Mouse (Mus musculus) MEL (cell line): ENCODE measurements at regions not wholly inside any gene's neighbourhood (a gene's known extent, or its start where the extent isn't known, plus 50 kb on each side); places are given as distances from the start of the nearest gene placed in this dataset.

Source experiments
- BHLHE40 ChIP-seq: IDR thresholded peaks from 2 replicates; pipeline ENCODE4 v1.6.1; 2012; ENCODE audit warnings: low read depth, mild to moderate bottlenecking, inconsistent platforms, low read length, improper control_type of control experiment, borderline replicate concordance
- CTCF ChIP-seq, 3 experiments: IDR thresholded peaks in 2 of 3; conservative IDR thresholded peaks in 1 of 3; 2 replicates each; pipeline ENCODE4 v1.5.1; 2011 to 2012; ENCODE audit warnings: low read length in 3 of 3, low read depth in 2 of 3, mild to moderate bottlenecking in 2 of 3, improper control_type of control experiment in 1 of 3, inconsistent platforms in 1 of 3, mixed read lengths in 1 of 3, moderate library complexity in 1 of 3; ENCODE audit not compliant: control insufficient read depth in 1 of 3, insufficient read depth in 1 of 3, poor library complexity in 1 of 3, severe bottlenecking in 1 of 3
- GATA1 ChIP-seq: IDR thresholded peaks from 2 replicates; pipeline ENCODE4 v1.6.1; 2011; ENCODE audit warnings: low read depth, low read length, improper control_type of control experiment
- MAX ChIP-seq: IDR thresholded peaks from 2 replicates; pipeline ENCODE4 v1.6.1; 2011; ENCODE audit warnings: low read length, improper control_type of control experiment
- POLR2A ChIP-seq, 2 experiments: IDR thresholded peaks; 2 replicates each; pipeline ENCODE4 v1.6.1; 2011 to 2012; ENCODE audit warnings: low read length in 2 of 2, mild to moderate bottlenecking in 2 of 2, control low read depth in 1 of 2, improper control_type of control experiment in 1 of 2, low read depth in 1 of 2, moderate library complexity in 1 of 2; ENCODE audit not compliant: control insufficient read depth in 1 of 2, insufficient read depth in 1 of 2, poor library complexity in 1 of 2
- POLR2AphosphoS2 ChIP-seq: IDR thresholded peaks from 2 replicates; pipeline ENCODE4 v1.6.1; 2011; ENCODE audit warnings: low read length, improper control_type of control experiment
- POLR2AphosphoS5 ChIP-seq: IDR thresholded peaks from 2 replicates; pipeline ENCODE4 v1.6.1; 2012; ENCODE audit warnings: low read depth, borderline replicate concordance, mild to moderate bottlenecking, inconsistent platforms, low read length, moderate library complexity, mixed read lengths
- TAL1 ChIP-seq: IDR thresholded peaks from 2 replicates; pipeline ENCODE4 v1.6.1; 2012; ENCODE audit warnings: mild to moderate bottlenecking, inconsistent platforms, low read length, moderate library complexity, mixed read lengths

DNA sequence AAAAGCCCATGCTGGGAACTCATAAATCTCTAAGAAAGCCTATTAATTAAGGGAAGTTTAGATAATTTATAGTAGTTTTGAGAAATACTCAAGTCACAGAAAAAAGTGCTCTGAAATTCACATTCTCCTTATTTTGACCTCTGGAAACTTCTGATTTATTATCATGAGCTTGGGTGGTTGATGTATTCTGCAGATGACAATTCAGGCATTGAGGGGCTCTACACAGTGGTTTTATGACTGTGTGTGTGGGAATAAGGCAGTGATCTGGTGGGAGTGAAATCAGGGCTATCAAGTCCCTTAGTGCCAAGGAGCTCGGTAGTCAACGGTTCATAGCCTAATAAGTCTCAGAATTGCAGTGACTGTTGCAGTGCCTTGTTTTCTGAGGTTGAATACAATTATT is 129.0 kb downstream of the Kcne4 start:
- TF ChIP-seq POLR2A (IDR thresholded peaks at IDR 0.05; ENCODE audit: control insufficient read depth in 1 of 2, insufficient read depth in 1 of 2, low read depth in 1 of 2, low read length in 2 of 2, poor library complexity in 1 of 2) (no peak), CTCF (IDR thresholded peaks at IDR 0.05 in 2 of 3, conservative IDR thresholded peaks at IDR 0.05 in 1 of 3; ENCODE audit: control insufficient read depth in 1 of 3, insufficient read depth in 1 of 3, low read depth in 2 of 3, low read length in 3 of 3, poor library complexity in 1 of 3, severe bottlenecking in 1 of 3) (no peak), MAX (no peak), TAL1 (no peak), POLR2AphosphoS2 (no peak), POLR2AphosphoS5 (no peak), BHLHE40 (no peak), GATA1 (no peak)
